ENCODE assay signal across 8 mouse cellular contexts in the genomic region with DNA sequence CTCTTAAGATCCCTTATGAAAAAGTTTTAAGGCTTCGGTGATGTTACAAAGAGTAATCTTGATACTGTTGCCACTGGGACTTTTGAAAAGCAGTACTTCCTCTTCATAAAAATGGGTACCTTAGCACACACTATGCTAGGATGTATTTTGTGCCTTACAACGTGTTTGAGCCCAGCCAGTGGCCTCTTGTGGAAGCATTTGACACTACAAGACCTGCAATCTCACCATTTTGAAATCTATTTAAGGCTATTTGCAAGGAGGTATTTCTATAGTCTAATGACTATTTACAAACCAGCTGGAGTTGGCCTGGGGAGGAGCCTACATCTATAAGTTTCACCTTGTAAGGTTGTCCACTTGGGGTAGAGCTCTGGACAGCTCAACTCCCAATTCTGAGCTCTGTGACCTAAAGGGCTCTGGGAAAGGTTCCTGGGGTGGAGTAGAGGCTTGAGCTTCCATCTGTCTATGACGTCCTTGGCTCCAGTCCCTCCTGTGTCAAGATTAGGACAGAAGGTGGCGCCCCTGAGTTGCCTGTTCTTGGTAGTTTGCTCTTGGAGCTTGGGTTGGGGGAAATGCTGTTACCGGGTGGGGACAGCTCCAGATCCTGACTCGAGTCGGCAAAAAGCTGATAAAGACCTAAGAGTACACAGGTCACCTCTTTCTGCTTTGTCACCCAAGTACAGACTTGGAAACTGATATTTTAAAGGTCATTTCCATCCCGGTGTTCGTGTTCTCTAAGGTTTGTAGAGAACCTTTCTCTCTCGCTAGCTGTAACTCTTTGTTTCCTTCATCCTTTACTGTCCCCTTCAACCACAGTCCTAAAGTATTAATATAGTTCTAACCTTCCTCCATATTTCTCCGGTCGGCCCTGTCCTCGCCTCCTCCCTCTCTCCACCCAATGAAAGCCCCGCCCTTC. TPM values are rescaled to one million over a fixed set of nuclear protein-coding genes. Genes with fewer than 3 reads are reported as not detected.
DNase-seq lines count a peak whose midpoint lies in the region; ATAC-seq and TF ChIP-seq lines count a peak whose summit lies in the region.

No protein-coding gene starts in this region.

- peak; percentile 35 for ATAC-seq in frontal cortex, adult (ENCODE audit: low TSS enrichment)
- peak; percentile 47 for ATAC-seq in lung, postnatal 0 days

- TF ChIP-seq CTCF in lung, postnatal 0 days (IDR thresholded peaks at IDR 0.05): peak; percentile 88

- H3K4me3 ChIP-seq in hindbrain, embryonic 10.5 days: peak overlapping the region; percentile 81
- peak overlapping the region; percentile 90 for H3K4me3 ChIP-seq in lung, postnatal 0 days (ENCODE audit: low read depth, low read length)

- peak; percentile 82 for DNase-seq in Muller cell, postnatal 12 days (ENCODE audit: inconsistent ontology term)
- DNase-seq in cerebellum, adult 9-11 months: peak; percentile 91
- DNase-seq in hindbrain, embryonic 10.5 days (ENCODE audit: low spot score): peak; percentile 89
- DNase-seq in layer of hippocampus, adult 9-11 months: peak; percentile 83
- DNase-seq in lung, postnatal 0 days (ENCODE audit: low spot score): peak; percentile 96
- DNase-seq in ovary, postnatal 10 days (ENCODE audit: low spot score): peak; percentile 78
- peak; percentile 94 for DNase-seq in thymus, postnatal 0 days (ENCODE audit: low spot score)

- H3K4me2 ChIP-seq in lung, postnatal 0 days (replicated peaks; ENCODE audit: low read depth, low read length): peak overlapping the region; percentile 86

- H3K9me3 ChIP-seq in hindbrain, embryonic 10.5 days: no peaks in the 10 kb centered on the region
- no peaks in the 10 kb centered on the region for H3K9me3 ChIP-seq in lung, postnatal 0 days (ENCODE audit: low read length)

- peaks cover 50% of the 10 kb centered on the region for H3K36me3 ChIP-seq in hindbrain, embryonic 10.5 days
- peaks cover 40% of the 10 kb centered on the region for H3K36me3 ChIP-seq in lung, postnatal 0 days (ENCODE audit: insufficient read depth, low read length)

- TF ChIP-seq EP300 in lung, postnatal 0 days (IDR thresholded peaks at IDR 0.05): 0 out of 2 replicates have a peak, but pooled peaks have one; percentile 27

- WGBS in hindbrain, embryonic 10.5 days: 9% methylated on average over 14 of the region's 14 CpGs
- WGBS in lung, postnatal 0 days: 7% methylated on average over 14 of the region's 14 CpGs

- H3K27ac ChIP-seq in hindbrain, embryonic 10.5 days: peak overlapping the region; percentile 93
- peak overlapping the region; percentile 95 for H3K27ac ChIP-seq in lung, postnatal 0 days (ENCODE audit: low read length)

- peak overlapping the region; percentile 71; the same call in 1 of the 2 replicates for H3K9ac ChIP-seq in lung, postnatal 0 days (replicated peaks; ENCODE audit: low read depth)

- peaks cover 58% of the 10 kb centered on the region for H3K4me1 ChIP-seq in hindbrain, embryonic 10.5 days (replicated peaks)
- peaks cover 17% of the 10 kb centered on the region; the same call in 1 of the 2 replicates for H3K4me1 ChIP-seq in lung, postnatal 0 days (ENCODE audit: insufficient read depth, low read depth, low read length)

- H3K27me3 ChIP-seq in hindbrain, embryonic 10.5 days (ENCODE audit: insufficient read depth, poor library complexity, severe bottlenecking): no peaks in the 10 kb centered on the region
- no peaks in the 10 kb centered on the region for H3K27me3 ChIP-seq in lung, postnatal 0 days (replicated peaks; ENCODE audit: insufficient read depth, low read length)

RNA-seq across cellular contexts. Expression of gene Baz2a, which starts 0.5 kb away (rescaled TPM):
- polyA plus RNA-seq in hindbrain, embryonic 10.5 days (2016; fragmentation: Nextera tagmentation; extraction: Ambion mirVana): 16.2 and 17.0 TPM in 2 replicates
- polyA plus RNA-seq in lung, postnatal 0 days (2015; fragmentation: Nextera tagmentation; extraction: Ambion mirVana): 11.2 and 11.4 TPM in 2 replicates
- 21.5 and 27.5 TPM in 2 replicates for polyA plus RNA-seq in thymus, postnatal 0 days (2015; fragmentation: Nextera tagmentation; extraction: Ambion mirVana)

RNA-seq across cellular contexts. Expression of gene Atp5b, which starts 7.8 kb away (rescaled TPM):
- 2,236 and 2,265 TPM in 2 replicates for polyA plus RNA-seq in hindbrain, embryonic 10.5 days (2016; fragmentation: Nextera tagmentation; extraction: Ambion mirVana)
- polyA plus RNA-seq in lung, postnatal 0 days (2015; fragmentation: Nextera tagmentation; extraction: Ambion mirVana): 1,155 and 1,171 TPM in 2 replicates
- polyA plus RNA-seq in thymus, postnatal 0 days (2015; fragmentation: Nextera tagmentation; extraction: Ambion mirVana): 2,017 and 2,181 TPM in 2 replicates

RNA-seq across cellular contexts. Expression of gene Ptges3, which starts 32.2 kb away (rescaled TPM):
- polyA plus RNA-seq in hindbrain, embryonic 10.5 days (2016; fragmentation: Nextera tagmentation; extraction: Ambion mirVana): 544 and 661 TPM in 2 replicates
- polyA plus RNA-seq in lung, postnatal 0 days (2015; fragmentation: Nextera tagmentation; extraction: Ambion mirVana): 239 and 259 TPM in 2 replicates
- polyA plus RNA-seq in thymus, postnatal 0 days (2015; fragmentation: Nextera tagmentation; extraction: Ambion mirVana): 401 and 422 TPM in 2 replicates

RNA-seq across cellular contexts. Expression of gene Naca, which starts 55.5 kb away (rescaled TPM):
- polyA plus RNA-seq in hindbrain, embryonic 10.5 days (2016; fragmentation: Nextera tagmentation; extraction: Ambion mirVana): 790 and 883 TPM in 2 replicates
- polyA plus RNA-seq in lung, postnatal 0 days (2015; fragmentation: Nextera tagmentation; extraction: Ambion mirVana): 445 and 456 TPM in 2 replicates
- 829 and 868 TPM in 2 replicates for polyA plus RNA-seq in thymus, postnatal 0 days (2015; fragmentation: Nextera tagmentation; extraction: Ambion mirVana)

Comparison
In these comparisons a context has a peak if more than half of its experiments do, and no peak if none do; other contexts are left out.
1. Peak in every context shown above with its lines: DNase-seq, ATAC-seq, H3K4me3 ChIP-seq and H3K27ac ChIP-seq.